Mouse (Mus musculus) forebrain, embryonic 16.5 days (tissue): ENCODE measurements around the gene Hbb-bh2. TPM values are rescaled to one million over a fixed set of nuclear protein-coding genes. Genes with fewer than 3 reads are reported as not detected.
"Not testable (repeated sequence)": the region's sequence is repeated elsewhere in the genome, so short reads cannot be mapped to it uniquely, and the experiment has no call there.

ENCODE experiments used
- ATAC-seq: fragments of 200-750 bp; cut with Nextera tagmentation; 2 replicates; pipeline ENCODE4 v1.8.0; 2017; ENCODE audit warnings: mild to moderate bottlenecking, moderate library complexity
- H3K27ac ChIP-seq: fragments of 300-500 bp; sonication (generic); 2 replicates; pipeline ENCODE4 v1.5.1; 2014; ENCODE audit warnings: low read length, control low read depth
- H3K27me3 ChIP-seq: fragments of 300-500 bp; sonication (generic); replicated peaks from 2 replicates; pipeline ENCODE4 v1.6.1; 2014; ENCODE audit warnings: low read length; ENCODE audit not compliant: control insufficient read depth, insufficient read depth
- H3K36me3 ChIP-seq: fragments of 300-500 bp; sonication (generic); 2 replicates; pipeline ENCODE4 v1.6.1; 2014; ENCODE audit not compliant: control insufficient read depth, insufficient read depth
- H3K4me1 ChIP-seq: fragments of 300-500 bp; sonication (generic); replicated peaks from 2 replicates; pipeline ENCODE4 v1.6.1; 2014; ENCODE audit warnings: low read length; ENCODE audit not compliant: control insufficient read depth, insufficient read depth
- H3K4me2 ChIP-seq: fragments of 300-500 bp; sonication (generic); 2 replicates; pipeline ENCODE4 v1.6.1; 2014; ENCODE audit warnings: mild to moderate bottlenecking, low read length, control low read depth
- H3K4me3 ChIP-seq: fragments of 300-500 bp; sonication (generic); replicated peaks from 2 replicates; pipeline ENCODE4 v1.5.1; 2014; ENCODE audit warnings: mild to moderate bottlenecking, low read length, control low read depth
- H3K9ac ChIP-seq: fragments of 300-500 bp; sonication (generic); replicated peaks from 2 replicates; pipeline ENCODE4 v1.6.1; 2014; ENCODE audit warnings: low read depth, low read length, control low read depth
- H3K9me3 ChIP-seq: fragments of 300-500 bp; sonication (generic); 2 replicates; pipeline ENCODE4 v1.6.1; 2016; ENCODE audit warnings: low read length; ENCODE audit not compliant: control insufficient read depth
- WGBS: fragments of 180-500 bp; shearing (Covaris S2); extraction: QIAGEN DNeasy Blood & Tissue Kit; methylation state at CpG from one replicate; pipeline ENCODE4 v1.1.7; 2014; 5-methylcytosine and 5-hydroxymethylcytosine counted together
- polyA plus RNA-seq: library from polyadenylated mRNA; unstranded; fragments of >200 nt; fragmentation: Nextera tagmentation; extraction: Ambion mirVana; gene quantifications from 2 replicates; pipeline ENCODE4 v1.2.1, GENCODE M21; 2015

Hbb-bh2 gene
- polyA plus RNA-seq, 1 experiment from 2014 or later, result not detected

- H3K4me3 ChIP-seq, H3K27me3 ChIP-seq, H3K9ac ChIP-seq, ATAC-seq, H3K4me1 ChIP-seq, H3K4me2 ChIP-seq, H3K36me3 ChIP-seq, H3K9me3 ChIP-seq, H3K27ac ChIP-seq: not testable (repeated sequence)
- 80% methylated on average over 1 of the region's 2 CpGs for WGBS
These were observed 25.2 kb downstream of the Hbb-bh2 start for GRCm38 (mm10) chr7:103815085-103815484.

GRCm38 (mm10) chr7:103813766-103814165 is 26.6 kb downstream of the Hbb-bh2 start, which contains the start of gene Hbb-bt:
Gene Hbb-bt, minus strand, starts transcription at chr7:103813996.
- H3K36me3 ChIP-seq, result no peaks in the 10 kb centered on the region
- H3K4me3 ChIP-seq, result no peak within 1 kb of the TSS
- H3K27ac ChIP-seq, result no peak within 1 kb of the TSS
- no peaks in the 10 kb centered on the region for H3K27me3 ChIP-seq
- no peak within 1 kb of the TSS for H3K4me2 ChIP-seq
- no peaks in the 10 kb centered on the region for H3K9me3 ChIP-seq
- ATAC-seq, result no peak
- no peaks in the 10 kb centered on the region for H3K4me1 ChIP-seq
- H3K9ac ChIP-seq, result no peak within 1 kb of the TSS
- 82% methylated on average over 3 of the region's 3 CpGs for WGBS

GRCm38 (mm10) chr7:103813152-103813551 is 27.2 kb downstream of the Hbb-bh2 start:
- H3K9me3 ChIP-seq, H3K36me3 ChIP-seq, H3K4me1 ChIP-seq, H3K27ac ChIP-seq, H3K4me3 ChIP-seq, H3K4me2 ChIP-seq, ATAC-seq, H3K27me3 ChIP-seq, H3K9ac ChIP-seq: not testable (repeated sequence)
- WGBS, result no CpG with 5 or more reads among the region's 3 CpGs

- Histone ChIP-seq H3K4me3 (no peak overlapping the region), H3K4me1 (no peaks in the 10 kb centered on the region), H3K4me2 (no peak overlapping the region), H3K27ac (no peak overlapping the region), H3K27me3 (no peaks in the 10 kb centered on the region), H3K9me3 (no peaks in the 10 kb centered on the region), H3K9ac (no peak overlapping the region), H3K36me3 (no peaks in the 10 kb centered on the region)
- no peak for ATAC-seq
- 79% methylated on average over 1 of the region's 1 CpGs for WGBS
These were observed 28.1 kb downstream of the Hbb-bh2 start for GRCm38 (mm10) chr7:103812174-103812573.

- H3K4me1 ChIP-seq, result no peaks in the 10 kb centered on the region
- H3K27me3 ChIP-seq, result no peaks in the 10 kb centered on the region
- no peak overlapping the region for H3K4me2 ChIP-seq
- no peaks in the 10 kb centered on the region for H3K36me3 ChIP-seq
- H3K4me3 ChIP-seq, result no peak overlapping the region
- no peak overlapping the region for H3K9ac ChIP-seq
- no peaks in the 10 kb centered on the region for H3K9me3 ChIP-seq
- WGBS, result 86% methylated on average over 1 of the region's 1 CpGs
- no peak overlapping the region for H3K27ac ChIP-seq
- ATAC-seq, result no peak
These were observed 29.0 kb downstream of the Hbb-bh2 start for GRCm38 (mm10) chr7:103811223-103811845.

- Histone ChIP-seq H3K9me3 (no peaks in the 10 kb centered on the region), H3K9ac (no peak overlapping the region), H3K4me3 (no peak overlapping the region), H3K4me2 (no peak overlapping the region), H3K4me1 (no peaks in the 10 kb centered on the region), H3K27me3 (no peaks in the 10 kb centered on the region), H3K27ac (no peak overlapping the region), H3K36me3 (no peaks in the 10 kb centered on the region)
- WGBS, result 84% methylated on average over 3 of the region's 3 CpGs
- no peak for ATAC-seq
These were observed 29.6 kb downstream of the Hbb-bh2 start for GRCm38 (mm10) chr7:103810746-103811145.

- H3K9ac ChIP-seq, result no peak overlapping the region
- H3K9me3 ChIP-seq, result no peaks in the 10 kb centered on the region
- H3K4me2 ChIP-seq, result no peak overlapping the region
- H3K27me3 ChIP-seq, result no peaks in the 10 kb centered on the region
- ATAC-seq, result no peak
- H3K27ac ChIP-seq, result no peak overlapping the region
- H3K4me1 ChIP-seq, result no peaks in the 10 kb centered on the region
- H3K4me3 ChIP-seq, result no peak overlapping the region
- no peaks in the 10 kb centered on the region for H3K36me3 ChIP-seq
- WGBS, result 81% methylated on average over 1 of the region's 1 CpGs
These were observed 30.0 kb downstream of the Hbb-bh2 start for GRCm38 (mm10) chr7:103810296-103810695.

GRCm38 (mm10) chr7:103809801-103810155 is 30.5 kb downstream of the Hbb-bh2 start:
- H3K4me1 ChIP-seq, result no peaks in the 10 kb centered on the region
- no peaks in the 10 kb centered on the region for H3K9me3 ChIP-seq
- 68% methylated on average over 1 of the region's 1 CpGs for WGBS
- no peak for ATAC-seq
- H3K27me3 ChIP-seq, result no peaks in the 10 kb centered on the region
- no peak overlapping the region for H3K4me3 ChIP-seq
- H3K4me2 ChIP-seq, result no peak overlapping the region
- H3K36me3 ChIP-seq, result no peaks in the 10 kb centered on the region
- H3K9ac ChIP-seq, result no peak overlapping the region
- no peak overlapping the region for H3K27ac ChIP-seq

GRCm38 (mm10) chr7:103808971-103809800 is 31.1 kb downstream of the Hbb-bh2 start:
- no peak overlapping the region for H3K9ac ChIP-seq
- 73% methylated on average over 5 of the region's 5 CpGs for WGBS
- no peaks in the 10 kb centered on the region for H3K9me3 ChIP-seq
- no peaks in the 10 kb centered on the region for H3K27me3 ChIP-seq
- no peak overlapping the region for H3K27ac ChIP-seq
- H3K4me1 ChIP-seq, result no peaks in the 10 kb centered on the region
- ATAC-seq, result no peak
- H3K4me3 ChIP-seq, result no peak overlapping the region
- no peak overlapping the region for H3K4me2 ChIP-seq
- no peaks in the 10 kb centered on the region for H3K36me3 ChIP-seq
